Mouse (Mus musculus) granulocyte monocyte progenitor cell, adult 5-6 weeks (primary cell): Measurements from ENCODE around the gene Rbms3. TPM values are rescaled to one million over a fixed set of nuclear protein-coding genes. Genes with fewer than 3 reads are reported as not detected.

ENCODE experiments used
- ATAC-seq: replicated peaks from 2 replicates; pipeline ENCODE4 v1.8.0; 2016; ENCODE audit warnings: mild to moderate bottlenecking, moderate TSS enrichment, inconsistent platforms; ENCODE audit not compliant: poor library complexity, severe bottlenecking
- total RNA-seq, 2 experiments: library from RNA; stranded (forward) in 1 of 2; stranded (reverse) in 1 of 2; fragments of 200-712, 200-1000 nt in 1 of 2; fragments of >200 nt in 1 of 2; fragmentation: Nextera tagmentation in 1 of 2; gene quantifications; 2 replicates each; pipeline ENCODE4 v1.2.3; 2014 to 2017

The Rbms3 gene
- total RNA-seq, 2 experiments from 2014 or later, result not detected

DNA sequence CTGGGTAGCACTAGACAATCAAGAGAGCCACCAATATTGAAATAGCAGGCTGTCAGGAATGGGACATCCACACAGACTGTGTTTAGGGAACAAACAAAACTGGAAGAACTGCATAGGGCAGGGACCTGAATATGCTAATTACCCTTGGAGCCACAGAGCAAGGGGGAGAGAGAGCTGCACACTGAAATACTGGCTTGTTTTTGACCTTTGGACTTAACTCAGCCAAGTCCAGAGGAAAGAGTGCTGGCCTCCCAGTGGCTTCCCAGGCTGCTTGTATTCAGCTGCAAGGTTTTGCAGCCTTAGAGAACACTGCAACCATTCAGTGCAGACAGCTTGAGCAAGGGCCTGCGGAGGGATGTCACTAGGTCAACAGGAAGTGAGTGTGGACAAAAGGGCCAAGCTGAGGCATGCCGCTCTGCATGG lies 611.0 kb downstream of the Rbms3 start:
- no peak for ATAC-seq

DNA sequence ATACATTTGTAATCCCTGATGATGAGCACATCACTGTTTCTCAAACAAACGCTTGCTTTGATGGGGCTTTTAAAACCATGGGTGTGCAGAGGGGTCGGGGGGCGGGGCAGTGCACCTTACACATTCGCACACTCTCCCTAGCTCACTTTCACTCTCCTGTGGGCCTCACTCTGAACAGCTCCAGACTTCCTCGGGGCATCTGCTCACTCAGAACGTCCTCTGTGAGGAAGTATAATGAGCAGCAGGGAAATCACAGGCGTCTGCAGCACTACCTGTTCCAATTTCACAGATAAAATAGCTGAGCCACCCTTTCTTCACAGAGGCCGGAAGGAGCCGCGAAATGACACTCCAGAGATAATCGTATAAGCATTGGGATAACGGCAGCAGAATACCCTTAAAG lies 611.4 kb downstream of the Rbms3 start:
- ATAC-seq, result no peak

DNA sequence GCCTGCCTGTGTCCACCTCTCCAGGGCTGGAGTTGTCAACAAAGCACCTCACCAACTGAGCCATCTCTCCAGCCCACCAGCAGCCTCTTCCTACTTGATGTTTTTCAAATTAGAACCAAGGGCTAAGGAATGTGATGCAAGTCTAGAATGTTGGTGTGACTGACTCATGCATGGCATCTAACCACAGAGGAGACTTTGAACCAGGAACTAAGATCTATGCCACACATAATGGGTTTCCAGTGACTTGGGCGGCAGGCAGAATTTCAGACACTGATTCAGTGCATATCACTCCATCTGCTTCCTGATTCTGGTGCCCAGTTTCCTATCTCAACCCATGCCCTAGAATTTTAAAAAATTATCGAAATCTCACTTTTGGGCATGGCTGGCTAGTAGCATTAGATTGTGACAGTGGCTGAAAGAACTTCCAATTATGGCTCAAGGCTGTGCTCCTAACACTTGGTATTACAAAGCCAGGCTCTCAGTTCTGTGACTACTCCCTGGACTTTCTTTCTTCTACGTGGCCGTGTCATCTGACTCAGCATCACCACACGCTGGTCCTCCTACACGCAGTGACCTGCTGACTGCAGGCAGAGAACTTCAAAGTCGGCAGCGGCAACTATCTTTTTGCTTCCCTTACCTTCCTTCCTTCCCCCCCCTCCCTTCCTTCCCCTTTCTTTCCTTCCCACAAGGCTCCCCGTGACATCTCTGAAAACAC lies 613.0 kb downstream of the Rbms3 start:
- peak; percentile 64 for ATAC-seq

DNA sequence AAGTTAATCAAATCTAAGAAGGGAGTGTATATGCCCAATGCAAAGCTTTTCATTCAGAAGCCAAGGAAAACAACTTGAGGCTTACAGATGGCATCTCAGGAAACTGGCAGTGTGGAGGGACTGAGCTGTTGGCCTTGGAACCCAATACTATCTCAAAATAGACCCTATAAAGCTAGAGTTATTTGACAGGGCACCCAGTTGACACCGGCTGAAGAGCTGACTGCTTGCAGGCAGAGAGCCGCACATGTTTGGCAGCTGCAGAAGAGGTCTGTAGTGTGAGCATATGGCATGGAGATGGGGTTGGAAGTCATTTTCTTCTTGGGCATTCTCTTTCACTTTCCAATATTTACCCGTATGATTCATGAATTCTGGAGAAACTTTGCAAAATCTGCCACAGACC lies 616.3 kb downstream of the Rbms3 start:
- 0 out of 2 replicates have a peak, but pooled peaks have one; percentile 6 for ATAC-seq

DNA sequence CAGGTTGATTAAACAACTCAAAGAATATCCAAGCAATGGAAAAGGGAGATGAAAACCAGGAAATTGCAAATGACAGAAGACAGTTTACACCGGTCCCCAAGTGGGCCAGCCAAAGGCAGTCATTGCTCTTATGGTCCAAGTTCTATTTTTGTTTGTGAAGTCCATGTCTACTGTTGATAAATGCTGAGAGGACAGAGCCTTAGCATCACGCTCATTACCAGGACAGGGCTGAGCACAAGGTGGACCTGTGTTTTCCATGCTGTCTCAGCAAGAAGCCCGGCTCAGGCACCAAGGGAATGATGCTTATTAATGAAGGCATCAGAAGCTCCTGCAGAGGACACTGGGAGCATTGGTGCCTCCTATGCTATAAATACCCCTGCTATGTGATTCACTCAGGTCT lies 618.9 kb downstream of the Rbms3 start:
- no peak for ATAC-seq

DNA sequence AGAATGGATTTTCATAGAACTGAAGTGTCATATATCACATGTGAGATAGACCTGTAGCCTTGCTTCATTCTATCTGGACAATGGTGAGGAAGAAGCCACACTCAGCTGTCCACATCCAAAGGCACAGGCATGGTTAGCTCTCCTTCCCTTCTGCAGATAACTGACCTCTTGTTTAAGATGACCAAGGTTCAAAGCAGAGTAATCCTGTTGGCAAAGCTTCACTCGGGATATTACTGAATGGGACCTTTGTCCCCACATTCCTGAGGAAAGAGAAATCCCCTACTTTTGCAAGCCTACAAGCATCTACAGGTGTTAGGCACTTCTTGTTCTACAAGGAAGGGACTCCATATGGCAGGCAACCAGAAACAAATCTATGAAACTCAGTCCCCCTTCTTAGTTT lies 621.5 kb downstream of the Rbms3 start:
- no peak for ATAC-seq

DNA sequence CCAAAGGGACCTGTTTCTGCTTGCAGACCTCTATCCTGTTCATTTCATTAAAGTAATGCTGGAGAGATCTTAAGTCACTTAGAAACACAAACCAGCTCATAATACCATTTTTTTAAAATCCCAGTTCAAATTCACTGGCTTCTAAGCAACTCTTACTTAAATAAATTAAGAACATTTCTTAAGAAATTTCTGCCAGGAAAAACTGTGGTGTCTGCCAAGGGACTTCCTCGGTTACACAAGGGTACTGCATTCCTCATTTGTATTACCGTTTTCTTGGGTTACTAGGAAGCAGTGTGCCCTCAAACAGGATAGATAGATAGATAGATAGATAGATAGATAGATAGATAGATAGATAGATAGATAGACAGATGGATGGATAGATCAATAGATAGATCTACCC lies 627.6 kb downstream of the Rbms3 start:
- ATAC-seq, result no peak

DNA sequence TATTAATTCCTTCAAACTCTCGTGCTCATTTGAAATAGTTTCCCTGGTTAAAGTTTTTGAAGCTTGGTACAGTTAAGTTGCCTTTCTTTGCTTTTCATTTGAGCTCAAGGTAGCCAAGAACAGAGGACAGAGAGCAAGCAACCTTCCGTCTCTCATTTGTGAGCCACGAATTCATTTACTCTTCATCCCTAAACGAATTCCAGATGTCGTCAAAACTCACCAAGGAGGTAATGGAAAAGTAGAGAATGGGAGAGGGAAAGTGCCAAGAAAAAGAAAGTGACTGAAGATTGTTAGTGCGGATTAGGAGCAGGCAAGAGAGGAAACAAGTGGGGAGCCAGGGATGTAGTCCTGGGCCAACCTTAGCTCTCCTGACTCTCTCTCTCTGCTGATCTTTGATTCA lies 630.5 kb downstream of the Rbms3 start:
- ATAC-seq, result no peak

DNA sequence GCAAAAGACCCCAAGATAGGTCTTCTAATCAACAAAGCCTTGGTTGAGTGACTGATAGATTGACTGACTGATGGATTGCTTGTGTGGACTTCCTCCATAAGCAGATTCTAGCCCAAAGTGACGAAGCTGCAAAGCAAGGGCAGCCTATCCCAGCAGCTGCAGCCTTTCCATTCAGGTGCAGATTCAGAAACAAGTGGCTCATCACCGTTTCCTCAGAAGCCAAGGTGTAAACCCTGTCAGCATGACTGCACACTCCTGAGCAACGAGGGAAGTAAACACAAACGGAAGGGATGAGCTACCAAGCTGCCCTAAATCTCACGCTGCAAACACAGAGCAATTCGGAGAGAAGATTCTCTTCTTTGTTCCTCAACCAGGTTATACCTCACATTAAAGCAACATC lies 639.4 kb downstream of the Rbms3 start:
- ATAC-seq, result no peak

DNA sequence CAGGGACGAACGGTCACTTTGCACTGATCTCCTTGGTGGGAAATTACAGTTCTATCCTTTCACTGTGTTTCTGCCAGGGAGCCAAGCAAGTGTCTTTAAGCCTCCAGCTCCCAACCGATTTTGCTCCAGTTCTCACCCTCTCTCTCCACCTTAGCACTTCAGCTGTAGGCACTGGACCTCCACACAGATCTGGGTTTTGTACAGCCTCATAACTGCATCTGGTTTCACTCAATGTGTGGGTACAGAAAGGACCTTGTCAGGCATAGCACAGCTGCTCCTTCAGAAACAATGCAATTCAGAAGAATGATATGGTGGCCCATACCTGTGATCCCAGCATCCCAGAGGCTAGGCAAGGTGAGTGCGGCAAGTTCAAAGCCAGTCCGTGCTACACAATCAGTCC lies 648.9 kb downstream of the Rbms3 start:
- ATAC-seq, result no peak

DNA sequence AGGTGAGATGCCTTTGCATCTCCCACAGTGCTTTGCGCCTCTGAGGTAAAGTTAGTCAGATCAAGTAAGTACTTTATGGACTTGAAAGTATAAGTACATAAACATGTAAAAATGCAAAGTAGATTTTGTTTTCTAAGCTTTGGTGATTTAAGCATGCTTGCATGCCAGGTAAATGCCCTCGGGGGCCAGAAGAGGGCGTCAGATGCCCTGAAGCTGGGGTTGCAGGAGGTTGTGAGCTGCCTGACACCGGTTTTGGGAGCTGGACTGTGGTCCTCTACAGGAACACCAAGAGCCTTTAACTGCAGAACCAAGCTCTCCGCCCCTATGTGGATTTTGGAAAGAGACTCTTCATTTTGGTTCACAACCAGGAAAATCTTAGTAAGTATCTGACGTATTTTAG lies 652.3 kb downstream of the Rbms3 start:
- ATAC-seq, result no peak

DNA sequence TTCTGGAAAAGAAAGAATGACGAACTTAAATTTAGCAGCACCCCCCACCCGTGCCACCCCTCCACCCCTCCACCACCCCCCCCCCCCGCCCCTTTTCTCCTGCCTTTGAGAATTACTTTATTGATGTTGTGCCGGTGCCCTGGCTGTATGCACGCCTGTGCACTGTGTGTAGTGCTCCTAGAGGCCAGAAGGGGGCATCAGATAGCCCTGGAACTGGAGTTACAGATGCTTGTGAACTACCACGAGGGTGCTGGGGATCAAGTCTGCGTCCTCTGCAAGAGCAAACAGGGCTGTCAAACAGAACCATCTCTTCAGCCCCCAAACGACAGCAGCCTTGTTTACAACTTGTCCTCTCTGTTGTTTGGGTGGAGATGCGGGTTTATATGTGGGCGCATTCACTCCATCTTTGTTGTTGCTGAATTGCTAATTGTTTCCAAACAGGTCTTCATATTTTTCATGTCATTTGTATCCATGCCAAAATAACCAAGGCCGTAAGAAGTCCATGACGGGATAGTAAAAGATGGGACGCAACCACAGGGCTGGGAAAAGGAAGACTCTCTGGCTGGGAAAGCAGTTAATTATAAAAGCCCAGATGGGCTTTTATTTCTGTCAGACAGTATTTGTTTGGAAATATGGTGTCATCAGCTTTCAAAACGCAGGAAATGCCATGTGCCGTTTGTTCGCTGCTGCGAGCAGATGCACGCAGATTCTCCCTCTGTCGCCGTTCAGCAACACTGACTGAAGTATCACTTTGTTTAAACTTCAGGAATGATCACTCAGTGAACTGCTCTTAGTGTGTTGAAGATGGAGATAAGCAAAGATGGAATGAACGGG lies 652.9 kb downstream of the Rbms3 start:
- ATAC-seq, result no peak

DNA sequence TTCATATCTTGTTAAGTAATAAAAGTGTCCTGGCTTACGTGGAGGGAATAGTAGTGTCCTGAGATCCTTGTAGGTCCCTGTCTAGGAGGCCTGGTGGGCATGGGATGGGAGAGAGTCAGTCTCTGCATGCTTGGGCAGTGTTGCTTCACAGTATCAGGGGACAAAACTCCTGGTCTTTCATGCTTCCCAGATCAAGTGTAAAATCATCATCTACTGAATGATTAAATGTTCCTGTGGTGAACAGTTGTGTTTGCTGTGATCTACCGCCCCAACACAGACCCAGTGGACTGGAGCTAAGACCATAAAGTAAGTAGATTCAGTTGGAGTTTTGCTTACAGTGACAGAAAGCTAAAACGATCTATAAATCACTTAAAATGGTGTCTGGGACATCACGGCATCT lies 654.4 kb downstream of the Rbms3 start:
- ATAC-seq, result no peak

DNA sequence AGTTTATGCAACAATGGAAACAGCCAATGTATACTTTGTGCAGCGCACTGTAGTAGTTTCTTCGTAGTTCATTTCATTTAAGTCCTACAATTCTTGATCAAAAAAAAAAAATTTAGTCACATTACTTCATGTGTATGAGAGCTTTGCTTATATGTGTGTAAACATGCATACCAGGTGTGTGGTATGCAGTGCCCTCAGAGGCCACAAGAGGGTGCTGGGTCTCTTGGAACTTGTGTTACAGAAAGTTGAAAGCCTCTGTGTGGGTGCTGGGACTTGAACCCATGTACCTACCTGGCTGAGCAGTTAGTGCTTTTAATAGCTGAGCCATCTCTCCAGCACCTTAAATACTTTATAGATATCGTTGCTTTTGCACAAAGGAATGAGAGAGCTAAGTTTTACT lies 655.6 kb downstream of the Rbms3 start:
- no peak for ATAC-seq

DNA sequence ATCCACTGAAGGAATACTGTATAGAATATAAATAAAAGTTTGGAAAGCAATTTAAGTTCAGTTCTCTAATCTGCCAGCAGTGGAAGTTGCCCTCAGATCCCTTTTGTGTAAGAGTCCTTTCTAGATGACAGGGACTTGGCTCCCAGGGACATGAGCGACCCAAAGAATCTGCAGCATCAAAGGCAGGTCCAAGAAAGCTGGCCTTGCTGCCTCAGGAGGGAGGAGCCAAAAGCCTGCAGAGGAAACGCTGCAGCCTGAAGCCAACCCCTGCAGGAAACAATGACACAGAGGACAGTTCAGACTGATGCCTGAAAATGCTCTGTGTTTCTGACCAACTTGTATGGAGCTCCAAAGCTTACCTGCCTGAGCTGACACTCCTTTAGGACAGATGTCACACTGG lies 656.1 kb downstream of the Rbms3 start:
- ATAC-seq, result no peak

DNA sequence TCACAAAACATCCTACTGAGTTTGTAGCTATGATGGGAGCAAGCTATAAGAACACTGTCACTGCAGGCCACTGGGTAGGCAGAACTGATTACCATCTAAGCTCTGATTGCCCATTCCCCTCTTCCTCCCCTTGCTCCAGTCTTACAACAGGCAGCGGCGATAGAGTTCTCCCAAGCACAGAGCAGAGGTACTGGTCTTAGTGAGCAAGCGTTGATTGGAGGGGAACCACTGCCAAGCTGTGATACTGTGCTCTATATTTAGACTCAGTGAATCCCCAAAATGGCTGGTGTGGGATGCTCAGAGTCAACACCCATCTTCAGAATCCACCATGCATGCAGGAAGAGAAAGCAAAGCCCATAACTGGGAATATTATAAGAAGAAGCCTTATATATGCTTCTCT lies 662.4 kb downstream of the Rbms3 start:
- ATAC-seq, result no peak

DNA sequence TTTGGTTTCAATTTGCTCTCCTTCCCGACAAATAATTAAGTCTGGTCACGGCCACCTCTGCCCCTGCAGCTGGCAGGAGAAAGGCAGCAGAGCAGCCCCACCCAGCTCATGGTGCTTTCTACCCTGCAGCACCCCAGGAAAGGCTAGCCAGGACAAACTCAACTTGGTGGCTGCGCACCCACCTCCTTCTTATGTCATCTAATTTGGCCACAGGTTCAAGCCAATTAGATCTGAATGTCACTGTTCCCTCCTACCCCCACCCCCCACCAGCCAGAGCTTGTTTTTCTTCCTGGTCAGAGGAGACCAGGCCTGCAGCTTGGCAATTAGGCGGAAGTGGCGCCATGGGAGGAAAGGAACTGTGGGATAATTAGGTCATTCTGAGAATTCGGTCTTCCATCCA lies 664.0 kb downstream of the Rbms3 start:
- ATAC-seq, result no peak

DNA sequence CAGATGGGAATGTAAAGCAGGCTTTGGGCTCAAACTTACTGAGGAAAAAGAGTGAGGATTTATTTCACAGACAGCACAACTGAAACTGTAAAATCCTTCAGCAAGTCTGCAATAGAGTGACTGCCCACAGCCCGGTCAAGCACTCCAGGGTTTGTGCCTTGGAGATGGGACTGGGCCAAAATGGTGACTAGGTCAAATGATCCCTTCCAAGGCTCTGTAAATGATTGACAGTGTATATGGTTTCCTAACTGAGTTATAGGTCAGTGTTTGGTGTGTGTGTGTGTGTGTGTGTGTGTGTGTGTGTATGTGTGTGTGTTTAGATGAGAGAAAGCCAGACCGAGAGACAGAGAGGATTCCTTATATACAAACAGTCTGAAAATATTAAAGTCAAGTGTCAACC lies 673.6 kb downstream of the Rbms3 start:
- no peak for ATAC-seq

DNA sequence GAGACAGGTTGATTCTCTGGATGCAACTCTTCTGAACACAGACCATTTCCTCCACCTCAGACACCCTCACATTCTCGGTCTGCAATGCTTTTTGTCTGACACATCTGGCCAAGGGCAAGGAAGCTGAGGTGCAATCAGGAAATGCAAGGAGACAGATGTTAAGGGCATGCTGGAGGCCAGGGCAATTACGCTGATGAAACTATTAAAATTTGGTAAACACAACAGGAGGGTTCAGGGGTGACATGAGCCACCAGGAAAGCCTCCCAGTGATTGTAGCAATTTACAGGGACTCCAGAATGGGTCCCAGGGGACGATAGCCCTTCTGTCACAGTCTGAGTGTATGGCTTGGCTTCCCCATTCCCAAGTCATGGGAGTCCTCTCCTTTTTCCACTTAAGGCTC lies 681.5 kb downstream of the Rbms3 start:
- ATAC-seq, result no peak

DNA sequence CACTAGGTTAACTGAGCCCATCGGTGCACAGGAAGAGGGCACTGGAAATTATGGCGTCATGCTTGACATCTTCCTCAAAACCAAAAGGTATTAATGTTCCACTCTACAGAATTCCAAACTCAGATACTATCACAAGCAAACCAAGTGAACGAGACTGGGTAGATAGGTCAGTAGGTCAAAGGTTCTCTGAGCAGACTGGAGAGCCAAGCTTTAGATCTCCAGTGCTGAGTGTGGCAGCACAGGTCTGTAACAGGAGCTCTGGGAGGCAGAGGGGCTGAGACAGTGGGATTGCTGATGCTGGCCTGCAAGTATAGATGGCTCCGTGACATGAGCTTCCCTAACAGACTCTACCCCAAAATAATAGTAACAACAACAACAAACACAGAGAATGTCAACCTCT lies 682.3 kb downstream of the Rbms3 start:
- ATAC-seq, result no peak

DNA sequence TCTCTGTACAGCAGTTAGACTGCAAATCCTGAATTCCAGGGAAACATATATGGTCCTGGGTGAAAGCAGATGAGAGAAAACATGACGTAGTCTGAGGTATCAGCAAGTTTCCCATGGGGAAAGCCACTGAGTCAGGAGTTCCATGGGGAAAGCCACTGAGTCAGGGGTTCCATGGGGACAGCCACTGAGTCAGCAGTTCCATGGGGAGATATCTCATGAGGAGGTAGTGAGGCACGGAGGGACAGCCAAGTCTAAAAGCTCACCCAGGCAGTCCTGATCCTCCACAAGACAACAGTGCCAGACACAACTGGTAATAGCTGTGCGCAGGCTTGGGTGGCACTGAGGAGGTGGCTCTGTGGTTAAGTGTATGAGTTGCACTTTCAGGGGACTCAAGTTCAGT lies 682.9 kb downstream of the Rbms3 start:
- ATAC-seq, result no peak

DNA sequence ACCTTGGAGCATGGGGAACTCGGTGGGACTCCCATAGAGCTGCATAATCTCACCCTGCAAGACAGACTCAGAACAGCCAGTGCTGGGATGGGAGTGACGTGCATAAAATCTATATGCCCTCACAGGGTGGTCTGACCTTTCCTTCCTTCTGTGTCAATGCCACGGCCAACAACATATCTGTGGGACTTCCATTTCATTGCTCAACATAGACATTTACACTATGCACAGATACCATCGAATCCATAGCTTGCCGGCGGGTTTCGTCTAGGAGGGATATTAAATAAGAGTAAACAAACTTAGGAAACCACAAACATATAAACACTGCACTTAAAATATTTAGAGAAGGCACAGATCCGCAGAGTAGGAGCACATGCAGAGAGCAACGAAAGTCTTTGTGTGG lies 684.0 kb downstream of the Rbms3 start:
- ATAC-seq, result no peak
